Mouse (Mus musculus): Measurements from ENCODE around the gene Jph3. TPM values are rescaled to one million over a fixed set of nuclear protein-coding genes. Genes with fewer than 3 reads are reported as not detected.

The Jph3 gene
- 0.65 and 0.69 TPM in 2 replicates for polyA plus RNA-seq (2016; fragmentation: Nextera tagmentation; extraction: Ambion mirVana)

DNA sequence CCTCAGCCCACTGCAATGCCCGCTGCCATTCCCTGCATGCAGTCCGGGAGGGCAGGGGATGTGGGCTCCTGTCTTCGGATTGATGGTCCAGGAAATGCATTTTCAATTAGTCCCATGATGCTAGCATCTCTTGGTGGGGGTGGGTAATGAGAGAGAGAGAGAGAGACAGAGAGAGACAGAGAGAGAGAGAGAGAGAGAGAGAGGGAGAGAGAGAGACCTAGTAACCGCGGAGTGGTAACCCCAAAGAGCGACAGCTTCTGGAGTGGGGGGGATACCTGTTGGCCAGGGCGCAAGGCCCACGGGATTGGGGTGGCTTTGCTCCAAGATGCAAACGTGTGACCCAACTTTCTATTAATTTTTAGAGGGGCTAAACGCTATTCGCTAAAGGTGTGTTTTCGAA lies at the start of gene Jph3:
Jph3 (plus strand) TSS at position 301 of the 400 bp plus-strand sequence.
- peak within 1 kb of the TSS; percentile 59 for H3K4me3 ChIP-seq
- 12% methylated on average over 12 of the region's 12 CpGs for WGBS
- DNase-seq (ENCODE audit: low spot score) = no peak
- peaks cover 89% of the 10 kb centered on the region for H3K27me3 ChIP-seq (ENCODE audit: low read depth, poor library complexity, severe bottlenecking)
- no peaks in the 10 kb centered on the region for H3K9me3 ChIP-seq (replicated peaks)
- no peaks in the 10 kb centered on the region for H3K36me3 ChIP-seq
- peaks cover 19% of the 10 kb centered on the region for H3K4me1 ChIP-seq
- H3K27ac ChIP-seq = no peak within 1 kb of the TSS

DNA sequence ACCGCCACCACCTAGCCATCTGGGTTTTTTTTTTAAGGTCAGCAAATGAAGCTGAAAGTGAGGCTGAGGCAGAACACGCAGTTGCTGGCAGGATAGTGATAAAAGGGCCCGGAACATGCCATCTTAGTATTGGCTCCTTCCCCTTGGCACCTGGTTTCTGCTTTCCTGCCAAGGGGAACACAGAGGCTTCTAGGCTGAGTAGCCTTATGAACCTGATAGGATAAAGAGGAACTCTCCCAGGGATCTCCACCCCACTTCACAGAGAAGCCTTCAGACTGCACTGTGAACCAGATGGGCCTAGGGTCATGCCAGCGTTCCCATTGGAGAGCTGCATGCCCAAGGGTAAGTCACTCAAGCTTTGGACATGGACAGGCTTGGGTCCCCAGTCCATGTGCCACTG lies 48.5 kb upstream of the Jph3 start:
- Histone ChIP-seq H3K4me1 (0 out of 2 replicates have a peak, but pooled peaks cover under 1% of the 10 kb centered on the region), H3K27ac (no peak overlapping the region), H3K9me3 (replicated peaks) (no peaks in the 10 kb centered on the region), H3K36me3 (no peaks in the 10 kb centered on the region), H3K4me3 (no peak overlapping the region), H3K27me3 (ENCODE audit: low read depth, poor library complexity, severe bottlenecking) (0 out of 2 replicates have a peak, but pooled peaks cover 3% of the 10 kb centered on the region)
- 89% methylated on average over 4 of the region's 4 CpGs for WGBS
- DNase-seq (ENCODE audit: low spot score) = no peak

DNA sequence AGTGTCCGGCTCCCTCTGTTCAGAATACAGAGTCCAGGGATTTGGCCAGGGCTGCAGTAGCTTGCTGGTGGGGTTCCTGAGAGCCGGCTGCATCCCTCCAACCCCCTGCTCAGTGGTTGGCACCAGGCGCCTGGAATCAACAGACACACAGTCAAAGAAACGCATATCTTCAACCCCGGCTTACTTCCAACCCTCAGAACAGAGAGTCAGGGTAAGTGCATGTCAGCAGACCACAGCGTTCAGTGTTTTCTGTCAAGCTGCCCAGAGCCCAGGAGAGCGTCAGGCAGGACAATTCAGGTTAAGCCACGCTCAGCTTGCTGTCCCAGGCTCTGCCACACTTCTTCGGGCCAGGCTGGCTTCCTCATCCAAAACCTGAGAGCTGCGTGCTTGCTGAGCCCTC lies 48.0 kb upstream of the Jph3 start:
- 68% methylated on average over 10 of the region's 10 CpGs for WGBS
- Histone ChIP-seq H3K4me3 (no peak overlapping the region), H3K4me1 (no peaks in the 10 kb centered on the region), H3K36me3 (no peaks in the 10 kb centered on the region), H3K27ac (no peak overlapping the region), H3K9me3 (replicated peaks) (no peaks in the 10 kb centered on the region), H3K27me3 (ENCODE audit: low read depth, poor library complexity, severe bottlenecking) (0 out of 2 replicates have a peak, but pooled peaks cover 3% of the 10 kb centered on the region)
- DNase-seq (ENCODE audit: low spot score) = no peak

DNA sequence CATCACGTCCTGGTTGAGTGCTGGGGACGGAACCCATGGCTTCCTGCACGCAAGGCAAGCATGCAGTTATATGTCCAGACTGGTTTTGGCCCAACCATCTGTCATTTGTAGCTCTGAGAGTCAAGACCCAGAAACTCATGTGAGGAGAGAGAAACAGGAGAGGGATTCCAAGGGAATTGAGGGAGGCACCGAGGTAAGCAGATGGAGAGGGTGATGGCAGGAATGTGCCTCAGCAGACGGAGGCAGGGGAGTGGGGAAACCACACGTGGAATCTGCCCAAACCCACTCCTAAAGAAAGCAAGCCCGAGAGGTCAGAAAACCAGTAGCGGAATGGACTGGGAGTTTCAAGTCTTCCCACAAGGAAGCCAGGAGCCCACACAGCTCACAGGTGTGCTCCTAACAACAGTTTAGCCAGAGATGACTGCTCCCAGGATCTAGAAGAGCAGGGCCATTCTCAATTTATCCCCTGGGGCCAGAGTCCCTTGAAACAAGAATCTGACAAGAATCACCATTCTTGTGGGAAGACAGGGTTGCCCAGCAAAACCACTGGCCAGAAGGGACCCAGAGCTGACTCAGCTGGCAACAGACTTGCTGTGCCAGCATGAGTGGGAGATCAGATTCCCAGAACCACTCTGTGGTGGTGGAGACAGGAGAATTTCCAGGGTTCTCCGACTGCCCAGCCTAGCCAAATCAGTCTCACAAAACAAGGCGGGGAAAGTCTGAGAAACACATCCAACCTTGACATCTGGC lies 46.2 kb upstream of the Jph3 start:
- Histone ChIP-seq H3K27me3 (ENCODE audit: low read depth, poor library complexity, severe bottlenecking) (0 out of 2 replicates have a peak, but pooled peaks cover 3% of the 10 kb centered on the region), H3K4me1 (peaks cover 10% of the 10 kb centered on the region), H3K4me3 (no peak overlapping the region), H3K27ac (no peak overlapping the region), H3K36me3 (no peaks in the 10 kb centered on the region), H3K9me3 (replicated peaks) (no peaks in the 10 kb centered on the region)
- 79% methylated on average over 10 of the region's 10 CpGs for WGBS
- DNase-seq (ENCODE audit: low spot score) = no peak

DNA sequence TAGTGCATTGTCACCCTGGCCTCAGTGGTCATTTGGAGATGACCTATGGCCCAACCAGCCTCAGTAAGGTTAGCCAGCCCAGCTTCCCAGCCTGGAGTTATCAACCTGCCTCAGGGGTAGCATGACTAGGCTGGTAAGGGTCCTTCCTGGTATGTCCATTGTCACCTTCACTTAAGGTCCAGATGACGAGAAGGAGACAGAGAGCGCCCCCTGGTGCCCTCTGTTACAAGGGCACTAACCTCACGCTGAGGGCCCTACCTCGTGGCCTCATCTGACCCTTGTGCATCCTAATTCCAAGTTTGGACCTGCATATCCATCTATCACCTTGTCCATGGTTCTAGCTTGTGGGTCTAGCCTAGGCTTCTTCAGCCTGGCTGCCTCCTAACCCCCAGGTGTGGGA lies 44.0 kb upstream of the Jph3 start:
- 22% methylated on average over 4 of the region's 4 CpGs for WGBS
- peak; percentile 63 for DNase-seq (ENCODE audit: low spot score)
- H3K9me3 ChIP-seq (replicated peaks) = no peaks in the 10 kb centered on the region

DNA sequence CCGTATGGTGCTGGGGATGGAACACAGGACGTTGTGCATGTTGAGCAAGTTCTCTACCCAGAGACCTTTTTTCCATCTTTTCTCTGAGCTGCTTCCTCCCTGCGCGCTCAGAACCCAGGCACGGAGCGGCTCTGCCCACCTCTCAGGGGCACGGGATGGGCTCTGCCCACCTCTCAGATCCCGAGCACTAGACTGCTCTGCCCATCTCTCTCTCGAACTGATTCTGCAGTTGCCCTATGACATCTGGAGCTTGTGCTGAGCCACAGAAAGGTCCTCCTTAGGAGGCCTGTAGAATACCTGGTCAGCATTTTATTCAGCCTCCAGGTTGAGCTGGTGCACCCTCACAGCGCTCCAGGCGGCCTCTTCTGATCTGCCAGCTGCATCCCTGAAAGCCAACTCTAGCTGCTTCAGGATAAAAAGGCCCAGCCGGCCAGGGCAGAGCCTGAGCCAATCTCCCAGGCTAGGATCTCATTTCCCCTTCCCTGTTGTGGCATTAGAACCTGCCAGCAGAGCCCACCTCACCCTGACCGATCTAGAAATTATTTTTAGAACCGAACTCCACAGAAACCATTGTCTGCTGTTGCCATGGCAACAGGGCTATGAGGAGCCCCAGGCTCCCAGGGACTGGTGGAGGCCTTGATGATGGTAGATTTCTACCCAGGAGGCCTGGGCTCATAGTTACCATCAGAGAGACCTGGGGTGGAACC lies 41.8 kb upstream of the Jph3 start:
- Histone ChIP-seq H3K9me3 (replicated peaks) (no peaks in the 10 kb centered on the region), H3K4me1 (peaks cover 21% of the 10 kb centered on the region), H3K27ac (0 out of 2 replicates have a peak overlapping the region, but pooled peaks have one; percentile 1), H3K36me3 (no peaks in the 10 kb centered on the region), H3K27me3 (ENCODE audit: low read depth, poor library complexity, severe bottlenecking) (no peaks in the 10 kb centered on the region), H3K4me3 (no peak overlapping the region)
- no peak for DNase-seq (ENCODE audit: low spot score)
- WGBS = 64% methylated on average over 14 of the region's 14 CpGs

More for the DNA sequence above, 44.0 kb upstream of the Jph3 start:
- no peaks in the 10 kb centered on the region for H3K36me3 ChIP-seq
- H3K27me3 ChIP-seq (ENCODE audit: low read depth, poor library complexity, severe bottlenecking) = no peaks in the 10 kb centered on the region
- peaks cover 21% of the 10 kb centered on the region for H3K4me1 ChIP-seq
- H3K4me3 ChIP-seq = no peak overlapping the region
- no peak overlapping the region for H3K27ac ChIP-seq

DNA sequence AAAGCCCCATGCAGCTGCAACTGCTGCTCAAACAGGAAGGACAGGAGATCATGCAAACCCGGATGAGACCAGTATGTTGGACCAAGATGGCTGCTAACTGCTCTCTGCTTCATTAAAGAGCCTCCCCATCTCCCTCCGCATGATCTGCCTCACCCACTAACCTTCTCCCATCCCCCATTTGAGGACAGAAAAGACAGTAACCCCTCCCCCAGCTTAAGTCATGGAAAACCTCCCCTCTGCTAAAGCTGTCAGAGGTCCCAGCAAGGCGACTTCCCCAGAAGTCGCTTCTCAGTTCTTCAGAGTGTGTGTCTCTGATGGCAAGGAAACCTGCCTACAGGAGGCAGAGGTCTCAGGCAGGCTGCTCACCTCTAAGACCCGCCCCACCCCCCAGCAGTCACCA lies 40.9 kb upstream of the Jph3 start:
- DNase-seq (ENCODE audit: low spot score) = no peak
- H3K4me1 ChIP-seq = peaks cover 21% of the 10 kb centered on the region
- H3K27ac ChIP-seq = no peak overlapping the region
- no peaks in the 10 kb centered on the region for H3K36me3 ChIP-seq
- no peaks in the 10 kb centered on the region for H3K27me3 ChIP-seq (ENCODE audit: low read depth, poor library complexity, severe bottlenecking)
- no peak overlapping the region for H3K4me3 ChIP-seq
- H3K9me3 ChIP-seq (replicated peaks) = no peaks in the 10 kb centered on the region
- 49% methylated on average over 5 of the region's 5 CpGs for WGBS

DNA sequence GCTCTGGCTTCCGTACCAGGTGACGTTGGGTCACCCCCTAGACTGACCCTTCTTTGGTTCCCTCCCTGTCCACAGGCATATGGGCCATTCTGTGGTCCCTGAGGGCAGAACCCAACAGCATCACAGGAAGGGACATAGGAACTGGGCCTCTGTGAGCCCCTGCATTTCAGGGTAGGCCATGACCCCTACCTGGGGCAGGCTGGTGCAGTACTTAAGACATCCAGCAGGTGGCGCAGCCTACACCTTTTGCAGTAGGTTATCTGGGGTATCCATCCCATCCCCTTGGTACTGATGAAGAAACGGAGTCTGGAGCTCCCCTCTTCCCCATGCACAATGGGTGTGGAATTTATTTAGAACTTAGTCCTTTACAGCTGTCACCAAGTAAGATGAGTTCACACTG lies 35.0 kb upstream of the Jph3 start:
- H3K27ac ChIP-seq = no peak overlapping the region
- no peaks in the 10 kb centered on the region for H3K36me3 ChIP-seq
- peaks cover 20% of the 10 kb centered on the region for H3K4me1 ChIP-seq
- no peaks in the 10 kb centered on the region for H3K27me3 ChIP-seq (ENCODE audit: low read depth, poor library complexity, severe bottlenecking)
- no peak overlapping the region for H3K4me3 ChIP-seq
- H3K9me3 ChIP-seq (replicated peaks) = no peaks in the 10 kb centered on the region
- DNase-seq (ENCODE audit: low spot score) = peak; percentile 65
- 53% methylated on average over 4 of the region's 4 CpGs for WGBS

DNA sequence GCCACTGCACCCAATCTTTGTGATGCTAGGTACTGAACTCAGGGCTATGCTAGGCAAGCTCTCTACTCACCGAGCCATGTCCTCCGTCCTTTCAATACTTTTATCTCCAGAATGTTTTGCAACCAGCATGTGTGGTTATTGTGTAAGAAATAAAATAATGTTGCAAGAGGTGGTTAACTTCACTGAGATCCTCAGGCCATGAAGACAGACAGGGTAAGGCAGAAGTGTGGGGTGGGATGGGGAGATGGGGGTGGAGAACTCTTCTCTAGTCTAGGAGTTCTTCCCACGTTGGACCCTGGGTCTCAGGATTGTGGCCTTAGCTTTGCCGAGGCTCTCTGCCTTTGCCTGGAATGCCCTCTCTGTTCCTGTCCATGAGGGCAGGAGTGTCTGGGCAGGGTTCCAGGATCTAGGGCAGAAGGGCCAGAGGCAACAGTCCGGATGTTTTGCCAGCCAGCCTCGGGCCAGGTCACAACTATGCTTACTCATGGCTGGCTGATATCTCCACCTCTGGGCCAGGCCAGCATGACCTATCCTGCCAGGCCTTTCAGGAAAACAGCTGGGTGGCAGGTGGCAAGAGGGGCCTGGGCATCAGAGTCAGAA lies 33.7 kb upstream of the Jph3 start:
- no peak for DNase-seq (ENCODE audit: low spot score)
- 83% methylated on average over 6 of the region's 6 CpGs for WGBS
- H3K27me3 ChIP-seq (ENCODE audit: low read depth, poor library complexity, severe bottlenecking) = no peaks in the 10 kb centered on the region
- no peaks in the 10 kb centered on the region for H3K36me3 ChIP-seq
- H3K4me1 ChIP-seq = peaks cover 20% of the 10 kb centered on the region
- H3K27ac ChIP-seq = no peak overlapping the region
- no peaks in the 10 kb centered on the region for H3K9me3 ChIP-seq (replicated peaks)
- H3K4me3 ChIP-seq = no peak overlapping the region

DNA sequence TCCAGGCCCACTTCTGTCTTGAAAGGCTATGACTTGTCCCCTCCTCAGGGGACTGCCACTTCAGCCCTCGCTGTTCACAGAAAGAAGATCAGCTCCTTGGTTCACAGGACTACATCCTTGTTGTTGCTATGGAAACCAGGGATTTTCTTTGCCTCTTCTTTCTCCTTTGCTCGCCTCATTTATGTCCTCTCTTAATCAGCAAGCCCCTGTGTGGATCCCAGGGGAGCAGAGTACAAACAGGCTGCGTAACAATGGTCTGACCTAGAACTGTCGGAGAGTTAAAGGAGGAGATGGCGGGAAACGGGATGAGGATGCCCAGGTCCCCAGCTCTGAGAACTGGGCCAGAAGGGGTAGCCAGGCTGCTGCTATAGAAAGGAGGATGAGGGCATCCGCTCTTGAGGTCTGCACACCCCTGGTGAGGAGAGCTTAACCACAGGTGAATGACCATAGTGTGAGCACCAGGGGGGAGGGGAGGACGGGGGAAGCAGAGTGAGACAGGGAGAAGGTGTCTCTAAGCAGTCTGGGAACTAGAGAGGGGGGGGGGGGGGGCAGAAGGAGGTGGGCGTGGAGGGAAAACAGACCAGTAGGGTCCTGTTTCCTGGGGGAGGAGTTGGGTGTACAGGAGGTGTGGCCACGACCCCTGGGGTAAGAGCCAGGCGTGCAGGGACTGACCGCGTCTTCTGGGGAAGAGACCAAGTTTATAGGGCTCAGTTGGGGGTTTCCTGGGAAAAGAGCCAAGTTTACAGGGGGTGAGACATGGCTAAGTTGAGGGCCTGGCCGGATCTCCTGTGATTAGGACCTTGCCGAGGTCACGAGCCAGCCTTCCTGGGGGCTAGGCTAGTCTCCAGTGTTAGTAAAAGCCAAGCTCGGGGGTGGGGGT lies 31.4 kb upstream of the Jph3 start:
- no peaks in the 10 kb centered on the region for H3K36me3 ChIP-seq
- H3K27ac ChIP-seq = peak overlapping the region; percentile 73
- 3% methylated on average over 16 of the region's 17 CpGs for WGBS
- H3K4me3 ChIP-seq = peak overlapping the region; percentile 44
- no peaks in the 10 kb centered on the region for H3K27me3 ChIP-seq (ENCODE audit: low read depth, poor library complexity, severe bottlenecking)
- DNase-seq (ENCODE audit: low spot score) = peak; percentile 63
- H3K4me1 ChIP-seq = peaks cover 20% of the 10 kb centered on the region
- H3K9me3 ChIP-seq (replicated peaks) = no peaks in the 10 kb centered on the region

DNA sequence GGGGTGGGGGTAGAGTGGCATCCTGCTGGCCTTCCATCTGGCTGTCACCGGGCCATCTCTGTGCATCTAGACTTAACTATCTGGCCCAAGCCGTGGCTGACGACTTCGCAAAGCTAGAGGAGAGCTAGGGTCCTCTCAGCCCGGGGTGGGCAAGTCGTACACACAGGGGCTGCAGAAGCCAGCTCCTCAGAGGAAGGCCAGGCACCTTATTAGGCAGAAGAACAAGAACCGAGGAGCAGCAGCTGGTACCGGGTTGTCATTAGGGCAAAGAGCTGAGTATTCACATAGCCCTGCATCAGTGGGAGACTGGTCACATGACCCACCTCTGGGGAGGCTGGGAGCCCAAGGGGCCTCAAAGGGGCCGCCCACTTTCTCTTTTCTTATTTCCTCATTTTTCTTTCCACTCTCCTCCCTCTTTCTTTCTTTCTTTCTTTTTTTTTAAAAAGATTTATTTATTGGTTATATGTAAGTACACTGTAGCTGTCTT lies 30.8 kb upstream of the Jph3 start:
- H3K4me1 ChIP-seq = peaks cover 20% of the 10 kb centered on the region
- H3K36me3 ChIP-seq = no peaks in the 10 kb centered on the region
- peak overlapping the region; percentile 44 for H3K4me3 ChIP-seq
- H3K27me3 ChIP-seq (ENCODE audit: low read depth, poor library complexity, severe bottlenecking) = no peaks in the 10 kb centered on the region
- H3K9me3 ChIP-seq (replicated peaks) = no peaks in the 10 kb centered on the region
- H3K27ac ChIP-seq = peak overlapping the region; percentile 73
- DNase-seq (ENCODE audit: low spot score) = peak; percentile 42
- WGBS = 11% methylated on average over 9 of the region's 9 CpGs

DNA sequence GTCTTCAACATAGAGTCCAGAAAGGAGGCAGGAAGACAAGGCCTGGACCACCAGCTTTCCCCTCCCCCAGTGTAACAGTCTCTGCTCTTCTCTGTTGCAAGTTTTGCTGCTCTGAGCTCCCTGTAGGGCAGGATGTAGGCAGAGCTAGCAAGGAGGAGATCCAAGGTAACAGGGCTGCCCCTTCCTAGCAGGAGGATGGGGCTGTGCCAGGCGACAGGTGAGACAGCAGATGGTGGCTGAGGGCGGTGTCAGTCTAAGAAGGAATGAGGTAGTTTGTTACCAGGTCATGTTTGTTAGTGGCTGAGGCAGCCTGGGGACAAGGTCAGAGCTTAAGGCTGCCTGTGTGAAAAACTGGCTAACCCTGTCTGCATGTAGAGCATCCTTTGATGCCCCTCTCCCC lies 29.5 kb upstream of the Jph3 start:
- DNase-seq (ENCODE audit: low spot score) = no peak
- Histone ChIP-seq H3K27ac (no peak overlapping the region), H3K4me3 (no peak overlapping the region), H3K36me3 (no peaks in the 10 kb centered on the region), H3K4me1 (peaks cover 22% of the 10 kb centered on the region), H3K9me3 (replicated peaks) (no peaks in the 10 kb centered on the region), H3K27me3 (ENCODE audit: low read depth, poor library complexity, severe bottlenecking) (no peaks in the 10 kb centered on the region)
- WGBS = 91% methylated on average over 2 of the region's 2 CpGs

Measured in limb, embryonic 10.5 days (tissue).